In the genomic region with DNA sequence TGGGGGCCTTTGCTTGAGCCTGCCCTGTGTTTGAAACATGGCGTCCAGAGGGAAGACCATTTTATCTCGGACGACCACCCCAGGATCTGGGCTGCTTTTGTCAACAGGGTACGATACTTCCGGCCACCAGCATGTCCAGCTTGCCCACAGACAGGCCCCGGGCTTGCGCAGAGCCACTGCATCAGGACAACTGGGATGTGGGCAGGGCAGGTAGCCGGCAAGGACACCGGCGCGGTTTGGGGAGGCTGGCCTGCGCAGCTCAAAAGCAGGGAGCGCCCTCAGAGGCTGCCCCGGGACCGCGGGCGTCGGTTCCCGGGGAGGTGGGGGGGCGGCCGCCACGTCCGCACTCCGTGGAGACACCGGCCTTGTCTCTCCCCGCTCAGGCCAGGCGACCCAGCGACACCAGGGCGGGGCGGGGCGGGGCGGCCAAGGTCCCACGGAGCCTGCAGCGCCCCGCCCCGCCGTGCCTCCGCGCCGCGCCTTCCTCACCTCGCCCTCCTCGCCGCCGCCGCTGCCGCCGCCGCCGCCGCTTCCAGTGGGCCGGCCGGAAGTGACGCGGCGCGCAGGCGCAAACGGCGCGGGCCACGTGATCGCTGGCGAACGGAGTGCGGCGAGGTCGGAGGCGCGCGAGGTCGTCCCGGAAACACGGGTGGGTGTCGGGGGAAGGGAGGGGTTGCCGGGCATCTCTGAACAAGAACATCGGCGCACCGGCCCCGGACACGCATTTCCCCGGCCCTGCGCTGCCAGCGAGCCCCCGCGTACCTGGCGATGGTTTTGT, we compare ENCODE assay signal across 8 mouse cellular contexts. TPM values are rescaled to one million over a fixed set of nuclear protein-coding genes. Genes with fewer than 3 reads are reported as not detected.
DNase-seq lines count a peak whose midpoint lies in the region; ATAC-seq lines count a peak whose summit lies in the region.

Gene Mcrip1, minus strand, starts transcription at position 560 of the 778 bp plus-strand sequence.

- peaks cover 35% of the 10 kb centered on the region for H3K4me1 ChIP-seq in hindbrain, embryonic 13.5 days (replicated peaks)

- H3K27ac ChIP-seq in hindbrain, embryonic 13.5 days: peak within 1 kb of the TSS; percentile 90

- peak within 1 kb of the TSS; percentile 98 for H3K9ac ChIP-seq in hindbrain, embryonic 13.5 days

- H3K36me3 ChIP-seq in hindbrain, embryonic 13.5 days: peaks cover 22% of the 10 kb centered on the region

- H3K4me3 ChIP-seq in hindbrain, embryonic 13.5 days: peak within 1 kb of the TSS; percentile 98

- H3K4me2 ChIP-seq in hindbrain, embryonic 13.5 days: peak within 1 kb of the TSS; percentile 95

- no peaks in the 10 kb centered on the region for H3K9me3 ChIP-seq in hindbrain, embryonic 13.5 days

- no peaks in the 10 kb centered on the region for H3K27me3 ChIP-seq in hindbrain, embryonic 13.5 days

- 1% methylated on average over 45 of the region's 87 CpGs for WGBS in hindbrain, embryonic 13.5 days

- ATAC-seq in hindbrain, embryonic 13.5 days (ENCODE audit: low FRiP score): peak; percentile 85

- DNase-seq in T-cell, adult 2 months (ENCODE audit: low spot score): peak; percentile 91
- peak; percentile 96 to 98 for DNase-seq in cerebellum, postnatal 25 days
- DNase-seq in frontal cortex, postnatal 25 days (ENCODE audit: low spot score in 2 of 2): peak; percentile 79 to 88
- peak; percentile 89 to 92 for DNase-seq in layer of hippocampus, postnatal 25 days (ENCODE audit: extremely low spot score in 1 of 2, low spot score in 1 of 2)
- peak; percentile 97 for DNase-seq in lung, postnatal 14 days
- DNase-seq in ovary, postnatal 36 days (ENCODE audit: low spot score): peak; percentile 94
- peak; percentile 98 for DNase-seq in thymus, postnatal 14 days

RNA-seq across cellular contexts. Expression of gene Mcrip1, which starts in this region (rescaled TPM):
- 234 and 241 TPM in 2 replicates for polyA plus RNA-seq in hindbrain, embryonic 13.5 days (2015; fragmentation: Nextera tagmentation; extraction: Ambion mirVana)
- total RNA-seq in layer of hippocampus, postnatal 25 days (2021): 10 to 100 TPM; 86.1 to 86.5 TPM

Comparison
In these comparisons a context has a peak if more than half of its experiments do, and no peak if none do; other contexts are left out.
1. Peak in every context shown above with its lines: DNase-seq, ATAC-seq, H3K4me3 ChIP-seq and H3K27ac ChIP-seq.